Mouse (Mus musculus): Measurements from ENCODE around the gene Olfr47.

GRCm38 (mm10) chr6:43190986-43191385, 40.3 kb upstream of the Olfr47 start:
- TF ChIP-seq POLR2A (IDR thresholded peaks at IDR 0.05; ENCODE audit: low read depth, low read length) = no peak
- no peak for TF ChIP-seq CTCF (conservative IDR thresholded peaks at IDR 0.05; ENCODE audit: insufficient read depth, insufficient read length, low read depth, low read length)

All from kidney, adult 2 months (tissue).